Mouse (Mus musculus): ENCODE results near the gene Nat8f3.
"Not testable (repeated sequence)": the region's sequence is repeated elsewhere in the genome, so short reads cannot be mapped to it uniquely, and the experiment has no call there.

Nat8f3 gene

DNA sequence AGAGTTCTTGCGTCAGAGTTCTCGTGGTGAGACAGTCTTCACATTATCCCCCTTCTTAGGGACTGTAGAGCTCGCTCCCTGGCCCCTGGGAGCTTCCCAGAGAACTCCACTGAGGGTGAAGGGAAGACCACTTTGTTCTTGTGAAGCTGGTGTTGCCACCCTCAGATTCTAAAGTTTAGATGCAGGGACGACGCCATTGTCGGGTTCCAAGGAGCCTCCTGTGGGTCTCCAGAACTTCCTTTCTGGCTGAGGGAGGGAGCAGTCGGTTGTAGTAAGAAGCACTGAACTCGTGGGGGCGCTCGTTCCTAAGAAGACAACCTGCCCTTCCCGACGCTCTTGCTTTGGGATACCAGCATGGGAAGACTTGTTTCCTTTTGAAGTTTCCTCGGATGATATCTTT is at the start of gene Nat8f3:
TSS of gene Nat8f3 (minus strand) at position 223 of the 400 bp plus-strand sequence.
- peak; percentile 37 for DNase-seq

DNA sequence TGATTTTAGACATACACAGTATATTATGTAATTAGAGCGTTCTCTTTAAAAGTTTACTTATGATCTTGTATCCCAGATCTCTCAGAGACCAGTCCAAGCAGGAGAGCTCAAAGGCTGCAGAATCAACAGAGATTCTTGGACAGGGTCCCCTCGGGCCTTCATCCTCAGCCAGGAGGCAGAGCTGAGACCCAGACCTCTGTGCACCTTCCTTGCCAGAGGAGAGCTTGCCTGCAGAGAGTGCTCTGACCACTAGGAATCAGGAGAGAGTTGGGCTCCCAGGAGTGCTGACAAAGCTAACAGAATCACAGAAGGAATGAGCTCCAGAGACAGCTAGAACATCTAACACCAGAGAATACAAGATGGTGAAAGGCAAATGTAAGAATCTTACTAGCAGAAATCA is 47.8 kb upstream of the Nat8f3 start:
- DNase-seq: no peak

DNA sequence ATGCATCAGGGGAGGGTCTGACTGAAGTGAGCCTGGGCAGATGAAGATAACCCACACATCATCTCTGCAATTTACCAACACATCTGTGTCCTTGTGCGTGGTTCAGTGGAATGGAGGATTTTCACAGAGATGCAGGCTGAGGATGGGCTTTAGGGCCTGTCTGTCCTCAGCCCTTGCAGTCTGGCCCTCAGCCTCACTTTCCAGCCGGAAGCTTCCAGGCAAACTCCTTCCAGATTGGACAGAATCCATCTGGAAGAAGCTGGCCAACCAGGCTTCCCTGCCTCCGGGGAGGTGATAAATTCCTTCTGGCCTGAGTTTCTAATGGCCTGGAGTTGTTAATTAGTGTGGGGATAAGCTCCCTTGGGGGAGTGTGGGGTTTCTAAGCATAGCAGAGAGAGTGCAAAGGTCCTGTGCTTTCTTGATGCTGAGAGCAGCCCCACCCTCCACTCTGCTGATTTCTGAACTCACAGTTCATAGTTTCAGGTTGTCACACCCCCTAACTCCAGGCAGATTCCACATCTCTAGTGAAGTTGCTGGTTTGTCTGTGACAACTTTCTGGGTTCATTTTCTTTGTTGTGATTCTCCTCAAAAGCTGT is 45.5 kb upstream of the Nat8f3 start:
- DNase-seq: not testable (repeated sequence)

DNA sequence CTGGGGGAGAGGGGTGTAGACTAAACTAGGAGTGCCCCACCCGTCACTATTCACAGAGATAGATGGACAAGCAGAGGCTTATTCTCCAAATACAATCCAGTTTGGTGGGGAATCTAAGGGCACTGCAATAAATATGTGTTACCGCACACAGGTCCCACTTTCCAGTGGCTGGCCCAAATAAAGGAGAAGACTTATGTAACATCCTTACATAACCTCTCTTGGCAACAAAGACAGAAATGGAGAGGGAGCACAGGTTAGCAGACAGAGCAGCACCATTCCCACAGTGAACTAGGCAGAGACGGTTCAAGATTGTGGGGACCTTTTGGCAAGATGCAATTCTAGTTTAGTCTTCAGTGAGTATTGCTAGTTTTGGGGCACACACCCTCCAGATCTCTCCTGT is 45.0 kb upstream of the Nat8f3 start:
- not testable (repeated sequence) for DNase-seq

DNA sequence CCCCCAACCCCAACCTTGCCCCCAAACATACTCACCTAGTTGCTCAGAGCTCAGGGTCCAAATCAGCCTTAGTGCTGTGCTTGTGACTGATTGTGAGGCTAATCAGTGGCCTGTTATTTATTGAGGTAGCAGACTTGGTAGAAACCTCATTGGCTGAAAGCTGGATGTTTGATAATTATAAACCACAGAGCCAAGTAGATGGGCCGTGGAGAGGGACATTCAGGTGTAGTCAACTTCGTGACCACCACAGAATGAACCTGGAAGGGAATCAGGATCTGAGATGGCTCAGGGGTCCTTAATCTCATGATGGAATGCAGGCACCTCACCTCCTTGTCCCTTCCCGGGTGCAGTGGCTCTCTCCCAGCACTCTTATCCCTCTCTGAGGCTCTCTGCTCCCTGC is 44.2 kb upstream of the Nat8f3 start:
- not testable (repeated sequence) for DNase-seq

DNA sequence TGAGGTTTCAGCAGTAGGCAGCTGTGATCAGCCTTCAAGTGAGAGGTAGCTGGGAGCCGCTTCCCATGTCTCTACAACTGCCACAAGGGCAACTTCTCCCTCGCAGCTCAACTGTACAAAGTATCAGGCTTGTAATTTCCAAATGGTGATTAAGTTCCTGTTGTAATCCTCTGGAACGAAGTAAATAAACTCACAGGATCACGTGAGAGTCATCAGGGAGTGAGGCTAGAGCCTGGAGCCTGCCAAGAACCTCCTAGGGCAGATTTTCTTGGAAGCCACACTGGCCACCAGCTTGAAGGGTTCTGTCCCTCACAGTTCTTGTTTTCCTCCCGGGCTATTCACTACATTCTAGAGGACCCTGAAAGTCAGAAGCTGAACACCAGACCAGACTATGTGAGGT is 37.6 kb upstream of the Nat8f3 start:
- peak; percentile 55 for DNase-seq

DNA sequence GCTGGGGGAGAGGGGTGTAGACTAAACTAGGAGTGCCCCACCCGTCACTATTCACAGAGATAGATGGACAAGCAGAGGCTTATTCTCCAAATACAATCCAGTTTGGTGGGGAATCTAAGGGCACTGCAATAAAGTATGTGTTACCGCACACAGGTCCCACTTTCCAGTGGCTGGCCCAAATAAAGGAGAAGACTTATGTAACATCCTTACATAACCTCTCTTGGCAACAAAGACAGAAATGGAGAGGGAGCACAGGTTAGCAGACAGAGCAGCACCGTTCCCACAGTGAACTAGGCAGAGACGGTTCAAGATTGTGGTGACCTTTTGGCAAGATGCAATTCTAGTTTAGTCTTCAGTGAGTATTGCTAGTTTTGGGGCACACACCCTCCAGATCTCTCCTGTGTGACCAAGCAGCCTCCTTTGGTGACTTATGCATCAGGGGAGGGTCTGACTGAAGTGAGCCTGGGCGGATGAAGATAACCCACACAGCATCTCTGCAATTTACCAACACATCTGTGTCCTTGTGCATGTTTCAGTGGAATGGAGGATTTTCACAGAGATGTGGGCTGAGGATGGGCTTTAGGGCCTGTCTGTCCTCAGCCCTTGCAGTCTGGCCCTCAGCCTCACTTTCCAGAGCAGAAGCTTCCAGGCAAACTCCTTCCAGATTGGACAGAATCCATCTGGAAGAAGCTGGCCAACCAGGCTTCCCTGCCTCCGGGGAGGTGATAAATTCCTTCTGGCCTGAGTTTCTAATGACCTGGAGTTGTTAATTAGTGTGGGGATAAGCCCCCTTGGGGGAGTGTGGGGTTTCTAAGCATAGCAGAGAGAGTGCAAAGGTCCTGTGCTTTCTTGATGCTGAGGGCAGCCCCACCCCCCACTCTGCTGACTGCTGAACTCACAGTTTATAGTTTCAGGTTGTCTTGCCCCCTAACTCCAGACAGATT is 2.2 kb downstream of the Nat8f3 start:
- DNase-seq: not testable (repeated sequence)

DNA sequence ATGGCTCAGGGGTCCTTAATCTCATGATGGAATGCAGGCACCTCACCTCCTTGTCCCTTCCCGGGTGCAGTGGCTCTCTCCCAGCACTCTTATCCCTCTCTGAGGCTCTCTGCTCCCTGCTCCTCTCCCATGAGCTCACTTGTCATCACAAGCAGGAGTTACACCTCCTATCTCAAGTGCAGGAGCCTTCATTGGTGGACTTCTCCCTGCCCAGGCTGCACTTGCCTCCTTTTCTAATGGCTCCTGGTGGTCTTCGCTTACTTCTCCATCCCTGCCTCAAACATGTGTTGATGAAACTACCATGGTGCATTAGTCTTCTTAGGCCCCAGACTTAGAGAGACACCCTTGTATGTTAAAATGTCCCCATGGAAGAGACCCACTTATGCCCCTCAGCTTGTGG is 2.9 kb downstream of the Nat8f3 start:
- DNase-seq: not testable (repeated sequence)

DNA sequence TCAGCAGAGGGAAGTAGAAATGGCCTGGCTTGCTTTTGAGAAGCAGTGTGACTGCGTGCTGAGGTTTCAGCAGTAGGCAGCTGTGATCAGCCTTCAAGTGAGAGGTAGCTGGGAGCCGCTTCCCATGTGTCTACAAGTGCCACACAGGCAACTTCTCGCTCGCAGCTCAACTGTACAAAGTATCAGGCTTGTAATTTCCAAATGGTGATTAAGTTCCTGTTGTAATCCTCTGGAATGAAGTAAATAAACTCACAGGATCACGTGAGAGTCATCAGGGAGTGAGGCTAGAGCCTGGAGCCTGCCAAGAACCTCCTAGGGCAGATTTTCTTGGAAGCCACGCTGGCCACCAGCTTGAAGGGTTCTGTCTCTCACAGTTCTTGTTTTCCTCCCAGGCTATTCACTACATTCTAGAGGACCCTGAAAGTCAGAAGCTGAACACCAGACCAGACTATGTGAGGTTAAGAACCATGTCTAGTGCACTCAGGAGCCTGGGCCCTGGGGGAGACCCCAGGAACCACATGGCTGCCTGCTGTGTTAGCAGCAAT is 9.8 kb downstream of the Nat8f3 start:
- peak; percentile 14 for DNase-seq

DNA sequence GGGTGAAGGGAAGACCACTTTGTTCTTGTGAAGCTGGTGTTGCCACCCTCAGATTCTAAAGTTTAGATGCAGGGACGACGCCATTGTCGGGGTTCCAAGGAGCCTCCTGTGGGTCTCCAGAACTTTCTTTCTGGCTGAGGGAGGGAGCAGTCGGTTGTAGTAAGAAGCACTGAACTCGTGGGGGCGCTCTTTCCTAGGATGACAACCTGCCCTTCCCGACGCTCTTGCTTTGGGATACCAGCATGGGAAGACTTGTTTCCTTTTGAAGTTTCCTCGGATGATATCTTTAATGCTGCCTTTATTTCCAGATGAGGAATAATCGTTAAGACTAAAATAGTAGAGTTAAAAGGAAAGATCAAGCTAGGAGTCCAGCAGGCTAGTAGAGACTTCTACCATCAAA is 52.4 kb downstream of the Nat8f3 start, which contains the start of gene Nat8f7:
TSS of gene Nat8f7 (minus strand) at position 101 of the 400 bp plus-strand sequence.
- not testable (repeated sequence) for DNase-seq

DNA sequence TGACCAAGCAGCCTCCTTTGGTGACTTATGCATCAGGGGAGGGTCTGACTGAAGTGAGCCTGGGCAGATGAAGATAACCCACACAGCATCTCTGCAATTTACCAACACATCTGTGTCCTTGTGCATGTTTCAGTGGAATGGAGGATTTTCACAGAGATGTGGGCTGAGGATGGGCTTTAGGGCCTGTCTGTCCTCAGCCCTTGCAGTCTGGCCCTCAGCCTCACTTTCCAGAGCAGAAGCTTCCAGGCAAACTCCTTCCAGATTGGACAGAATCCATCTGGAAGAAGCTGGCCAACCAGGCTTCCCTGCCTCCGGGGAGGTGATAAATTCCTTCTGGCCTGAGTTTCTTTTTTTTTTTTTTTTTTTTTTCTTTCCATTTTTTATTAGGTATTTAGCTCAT is 55.9 kb downstream of the Nat8f3 start:
- not testable (repeated sequence) for DNase-seq

DNA sequence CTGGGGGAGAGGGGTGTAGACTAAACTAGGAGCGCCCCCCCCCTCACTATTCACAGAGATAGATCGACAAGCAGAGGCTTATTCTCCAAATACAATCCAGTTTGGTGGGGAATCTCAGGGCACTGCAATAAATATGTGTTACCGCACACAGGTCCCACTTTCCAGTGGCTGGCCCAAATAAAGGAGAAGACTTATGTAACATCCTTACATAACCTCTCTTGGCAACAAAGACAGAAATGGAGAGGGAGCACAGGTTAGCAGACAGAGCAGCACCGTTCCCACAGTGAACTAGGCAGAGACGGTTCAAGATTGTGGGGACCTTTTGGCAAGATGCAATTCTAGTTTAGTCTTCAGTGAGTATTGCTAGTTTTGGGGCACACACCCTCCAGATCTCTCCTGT is 56.3 kb downstream of the Nat8f3 start:
- DNase-seq: not testable (repeated sequence)

DNA sequence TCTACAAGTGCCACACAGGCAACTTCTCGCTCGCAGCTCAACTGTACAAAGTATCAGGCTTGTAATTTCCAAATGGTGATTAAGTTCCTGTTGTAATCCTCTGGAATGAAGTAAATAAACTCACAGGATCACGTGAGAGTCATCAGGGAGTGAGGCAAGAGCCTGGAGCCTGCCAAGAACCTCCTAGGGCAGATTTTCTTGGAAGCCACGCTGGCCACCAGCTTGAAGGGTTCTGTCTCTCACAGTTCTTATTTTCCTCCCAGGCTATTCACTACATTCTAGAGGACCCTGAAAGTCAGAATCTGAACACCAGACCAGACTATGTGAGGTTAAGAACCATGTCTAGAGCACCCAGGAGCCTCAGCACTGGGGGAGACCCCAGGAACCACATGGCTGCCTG is 63.6 kb downstream of the Nat8f3 start:
- peak; percentile 87 for DNase-seq
